Mouse (Mus musculus): ENCODE results near the gene Psd4. TPM values are rescaled to one million over a fixed set of nuclear protein-coding genes. Genes with fewer than 3 reads are reported as not detected.

Psd4 gene
- polyA plus RNA-seq, 1 experiment: 0.79 TPM

GRCm38 (mm10) chr2:24427866-24428675, 60.7 kb downstream of the Psd4 start:
- DNase-seq: peak in 1 of 2 experiments; percentile 26
- Histone ChIP-seq H3K4me1 (ENCODE audit: control insufficient read depth, insufficient read depth, low read length) (no peaks in the 10 kb centered on the region; the same call in 1 of the 2 replicates), H3K27me3 (ENCODE audit: control insufficient read depth, insufficient read depth, low read length) (no peaks in the 10 kb centered on the region), H3K4me3 (replicated peaks; ENCODE audit: insufficient read depth, low read depth, low read length) (no peak overlapping the region), H3K27ac (ENCODE audit: insufficient read depth, low read length) (no peak overlapping the region)
- WGBS: 28% methylated on average over 12 of the region's 12 CpGs
- TF ChIP-seq CTCF (IDR thresholded peaks at IDR 0.05; ENCODE audit: borderline replicate concordance, insufficient read depth, low read depth, low read length) (no peak), POLR2A (IDR thresholded peaks at IDR 0.05; ENCODE audit: borderline replicate concordance, insufficient read depth, low read length) (no peak)

- H3K4me1 ChIP-seq (ENCODE audit: control insufficient read depth, insufficient read depth, low read length): no peaks in the 10 kb centered on the region; the same call in 1 of the 2 replicates
Observed at GRCm38 (mm10) chr2:24429806-24430205, 62.4 kb downstream of the Psd4 start.

GRCm38 (mm10) chr2:24434670-24435069, 67.3 kb downstream of the Psd4 start:
- TF ChIP-seq CTCF (IDR thresholded peaks at IDR 0.05; ENCODE audit: borderline replicate concordance, insufficient read depth, low read depth, low read length) (no peak), POLR2A (IDR thresholded peaks at IDR 0.05; ENCODE audit: borderline replicate concordance, insufficient read depth, low read length) (no peak)
- no peak for DNase-seq
- H3K4me1 ChIP-seq (ENCODE audit: control insufficient read depth, insufficient read depth, low read length): no peaks in the 10 kb centered on the region
- H3K27ac ChIP-seq (ENCODE audit: insufficient read depth, low read length): no peak overlapping the region
- H3K27me3 ChIP-seq (ENCODE audit: control insufficient read depth, insufficient read depth, low read length): no peaks in the 10 kb centered on the region
- WGBS: 83% methylated on average over 2 of the region's 2 CpGs
- H3K4me3 ChIP-seq (replicated peaks; ENCODE audit: insufficient read depth, low read depth, low read length): no peak overlapping the region

More at GRCm38 (mm10) chr2:24429806-24430205, 62.4 kb downstream of the Psd4 start:
- H3K27me3 ChIP-seq (ENCODE audit: control insufficient read depth, insufficient read depth, low read length): no peaks in the 10 kb centered on the region
- H3K27ac ChIP-seq (ENCODE audit: insufficient read depth, low read length): no peak overlapping the region
- TF ChIP-seq CTCF (IDR thresholded peaks at IDR 0.05; ENCODE audit: borderline replicate concordance, insufficient read depth, low read depth, low read length) (no peak), POLR2A (IDR thresholded peaks at IDR 0.05; ENCODE audit: borderline replicate concordance, insufficient read depth, low read length) (no peak)
- WGBS: 97% methylated on average over 4 of the region's 4 CpGs
- no peak for DNase-seq
- H3K4me3 ChIP-seq (replicated peaks; ENCODE audit: insufficient read depth, low read depth, low read length): no peak overlapping the region

DNA sequence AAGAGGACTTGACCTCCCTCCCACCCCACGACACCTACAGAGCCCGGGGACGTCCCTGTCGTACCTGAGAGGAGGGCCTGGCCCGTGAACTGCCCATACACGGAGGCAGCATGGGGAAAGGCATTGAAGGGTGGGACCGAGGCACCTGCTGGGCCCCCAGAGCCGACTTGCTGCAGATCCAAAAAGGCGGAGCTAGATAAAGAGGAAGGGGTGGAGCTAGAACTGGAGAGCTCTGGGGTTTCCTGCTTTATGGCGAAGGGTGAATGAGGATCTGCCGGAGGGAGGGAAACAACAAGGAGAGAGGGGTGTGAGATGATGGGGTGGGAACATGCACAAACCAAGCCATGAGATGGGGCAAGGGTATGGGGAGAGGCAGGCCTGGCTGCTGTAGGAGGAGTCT, 68.3 kb downstream of the Psd4 start:
- TF ChIP-seq POLR2A (IDR thresholded peaks at IDR 0.05; ENCODE audit: borderline replicate concordance, insufficient read depth, low read length) (no peak), CTCF (IDR thresholded peaks at IDR 0.05; ENCODE audit: borderline replicate concordance, insufficient read depth, low read depth, low read length) (no peak)
- WGBS: 87% methylated on average over 11 of the region's 11 CpGs
- no peaks in the 10 kb centered on the region for H3K27me3 ChIP-seq (ENCODE audit: control insufficient read depth, insufficient read depth, low read length)

GRCm38 (mm10) chr2:24440056-24440455, 72.7 kb downstream of the Psd4 start:
- WGBS: 89% methylated on average over 2 of the region's 2 CpGs

More for the DNA sequence above, 68.3 kb downstream of the Psd4 start:
- no peak for DNase-seq
- Histone ChIP-seq H3K4me3 (replicated peaks; ENCODE audit: insufficient read depth, low read depth, low read length) (no peak overlapping the region), H3K4me1 (ENCODE audit: control insufficient read depth, insufficient read depth, low read length) (no peaks in the 10 kb centered on the region), H3K27ac (ENCODE audit: insufficient read depth, low read length) (no peak overlapping the region)

DNA sequence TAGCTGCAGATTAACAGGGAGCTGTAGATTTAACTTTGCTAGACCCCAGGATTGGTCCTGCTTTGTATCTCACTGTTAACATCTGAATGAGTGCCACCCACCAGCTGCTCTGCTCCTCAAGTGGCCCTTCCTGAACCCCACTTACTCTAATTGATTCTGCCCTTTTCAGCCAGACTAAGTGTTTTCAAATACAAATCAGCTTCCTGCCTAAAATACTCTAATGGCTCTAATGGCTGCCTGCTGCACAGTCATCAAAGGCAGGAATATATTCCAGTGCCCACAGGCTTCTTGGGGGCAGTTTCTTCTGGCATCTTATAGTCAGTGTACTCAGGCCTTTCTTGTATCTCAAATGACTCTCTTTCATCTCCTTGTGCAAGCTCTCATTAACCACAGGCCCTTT, 74.5 kb downstream of the Psd4 start:
- no peak overlapping the region for H3K4me3 ChIP-seq (replicated peaks; ENCODE audit: insufficient read depth, low read depth, low read length)
- DNase-seq: no peak
- H3K27ac ChIP-seq (ENCODE audit: insufficient read depth, low read length): no peak overlapping the region
- H3K4me1 ChIP-seq (ENCODE audit: control insufficient read depth, insufficient read depth, low read length): no peaks in the 10 kb centered on the region
- no peak for TF ChIP-seq CTCF (IDR thresholded peaks at IDR 0.05; ENCODE audit: borderline replicate concordance, insufficient read depth, low read depth, low read length)
- no peak for TF ChIP-seq POLR2A (IDR thresholded peaks at IDR 0.05; ENCODE audit: borderline replicate concordance, insufficient read depth, low read length)
- H3K27me3 ChIP-seq (ENCODE audit: control insufficient read depth, insufficient read depth, low read length): no peaks in the 10 kb centered on the region

More at GRCm38 (mm10) chr2:24440056-24440455, 72.7 kb downstream of the Psd4 start:
- Histone ChIP-seq H3K4me1 (ENCODE audit: control insufficient read depth, insufficient read depth, low read length) (no peaks in the 10 kb centered on the region), H3K27me3 (ENCODE audit: control insufficient read depth, insufficient read depth, low read length) (no peaks in the 10 kb centered on the region), H3K4me3 (replicated peaks; ENCODE audit: insufficient read depth, low read depth, low read length) (no peak overlapping the region), H3K27ac (ENCODE audit: insufficient read depth, low read length) (no peak overlapping the region)
- TF ChIP-seq POLR2A (IDR thresholded peaks at IDR 0.05; ENCODE audit: borderline replicate concordance, insufficient read depth, low read length) (no peak), CTCF (IDR thresholded peaks at IDR 0.05; ENCODE audit: borderline replicate concordance, insufficient read depth, low read depth, low read length) (no peak)
- DNase-seq: no peak

DNA sequence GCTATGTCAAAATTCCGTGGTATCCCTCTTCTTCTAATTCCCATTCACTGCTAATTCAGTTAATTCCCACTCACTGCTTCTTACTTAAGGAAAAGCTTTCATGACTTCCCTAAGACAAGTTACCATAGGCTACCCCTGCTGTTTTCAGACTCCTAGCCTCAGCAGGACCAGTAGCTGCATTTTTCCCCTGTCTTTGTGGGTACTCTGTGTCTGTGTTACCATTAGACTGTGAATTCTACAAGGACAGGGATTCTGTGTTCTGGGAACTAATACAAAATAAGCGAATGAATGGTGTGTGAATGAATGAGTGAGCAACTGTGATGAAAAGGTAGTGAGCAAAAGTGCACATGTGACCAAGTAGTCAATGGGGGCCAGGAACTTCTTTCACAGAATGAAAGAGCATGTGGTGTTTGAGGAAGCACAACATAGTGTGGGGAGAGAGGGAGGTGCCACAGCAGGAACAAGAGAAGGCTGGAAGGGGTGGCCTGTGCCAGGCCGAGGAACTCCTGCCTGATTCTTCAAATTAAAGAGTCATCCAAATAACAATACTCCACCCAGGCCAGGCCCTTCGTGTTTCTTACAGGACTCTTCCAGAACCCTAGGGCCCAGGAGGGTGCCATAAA, 75.0 kb downstream of the Psd4 start:
- Histone ChIP-seq H3K4me3 (replicated peaks; ENCODE audit: insufficient read depth, low read depth, low read length) (no peak overlapping the region), H3K4me1 (ENCODE audit: control insufficient read depth, insufficient read depth, low read length) (no peaks in the 10 kb centered on the region), H3K27me3 (ENCODE audit: control insufficient read depth, insufficient read depth, low read length) (no peaks in the 10 kb centered on the region), H3K27ac (ENCODE audit: insufficient read depth, low read length) (no peak overlapping the region)
- DNase-seq: no peak
- whole genome bisulfite sequencing: 64% methylated on average over 4 of the region's 4 CpGs
- TF ChIP-seq POLR2A (IDR thresholded peaks at IDR 0.05; ENCODE audit: borderline replicate concordance, insufficient read depth, low read length) (no peak), CTCF (IDR thresholded peaks at IDR 0.05; ENCODE audit: borderline replicate concordance, insufficient read depth, low read depth, low read length) (no peak)
